Mouse (Mus musculus): Measurements from ENCODE around the gene Thra. TPM values are rescaled to one million over a fixed set of nuclear protein-coding genes. Genes with fewer than 3 reads are reported as not detected.

Gene Thra
- total and polyA plus RNA-seq, 3 experiments, result 1.1 to 3.9 (median 3.8) TPM

DNA sequence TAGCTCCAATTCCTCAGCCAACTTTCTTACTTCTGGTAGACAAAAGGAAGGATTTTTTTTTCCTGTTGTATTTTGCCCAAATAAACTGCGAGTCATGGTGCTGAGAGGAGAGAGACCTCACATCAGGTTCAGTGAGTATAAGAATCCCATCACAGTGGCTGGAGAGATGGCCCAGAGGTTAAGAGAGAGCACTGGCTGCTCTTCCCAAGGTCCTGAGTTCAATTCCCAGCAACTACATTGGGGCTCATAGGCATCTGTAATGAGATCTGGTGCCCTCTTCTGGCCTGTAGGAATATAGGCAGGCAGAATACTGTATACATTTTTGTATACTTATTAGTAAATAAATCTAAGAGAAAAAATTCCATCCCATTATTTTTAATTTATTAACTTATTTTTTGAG, 47.3 kb downstream of the Thra start (continued):
- TF ChIP-seq UBTF (IDR thresholded peaks at IDR 0.05; ENCODE audit: low read depth, low read length) (no peak), JUND (conservative IDR thresholded peaks at IDR 0.05; ENCODE audit: low read depth, low read length) (no peak), IRF4 (IDR thresholded peaks at IDR 0.05; ENCODE audit: low read depth, low read length) (peak; percentile 49; the same call in 1 of the 2 replicates), NRF1 (IDR thresholded peaks at IDR 0.05; ENCODE audit: low read depth, low read length) (no peak), ELF1 (IDR thresholded peaks at IDR 0.05; ENCODE audit: low read depth, low read length) (0 out of 2 replicates have a peak, but pooled peaks have one; percentile 18), MAX (IDR thresholded peaks at IDR 0.05; ENCODE audit: low read length) (no peak), TCF12 (IDR thresholded peaks at IDR 0.05; ENCODE audit: low read depth, low read length) (no peak)

GRCm38 (mm10) chr11:98788139-98788538, 47.7 kb downstream of the Thra start:
- no peak for TF ChIP-seq USF2 (conservative IDR thresholded peaks at IDR 0.05; ENCODE audit: low read depth, low read length)
- no peak for TF ChIP-seq EP300 (IDR thresholded peaks at IDR 0.05; ENCODE audit: low read length)
- no peak for TF ChIP-seq NRF1 (IDR thresholded peaks at IDR 0.05; ENCODE audit: low read depth, low read length)
- TF ChIP-seq TCF12 (IDR thresholded peaks at IDR 0.05; ENCODE audit: low read depth, low read length), result no peak
- TF ChIP-seq MAZ (IDR thresholded peaks at IDR 0.05; ENCODE audit: low read depth, low read length), result no peak
- TF ChIP-seq TBP (conservative IDR thresholded peaks at IDR 0.05; ENCODE audit: low read depth, low read length), result no peak
- no peak for TF ChIP-seq HCFC1 (IDR thresholded peaks at IDR 0.05; ENCODE audit: low read depth, low read length)
- no peak for TF ChIP-seq E2F4 (IDR thresholded peaks at IDR 0.05; ENCODE audit: insufficient replicate concordance, low read depth, low read length)
- no peak for TF ChIP-seq ZNF384 (IDR thresholded peaks at IDR 0.05; ENCODE audit: low read depth, low read length)
- TF ChIP-seq MAX (IDR thresholded peaks at IDR 0.05; ENCODE audit: low read length), result no peak
- no peak for TF ChIP-seq ZKSCAN1 (IDR thresholded peaks at IDR 0.05; ENCODE audit: borderline replicate concordance, low read depth, low read length)
- peaks cover 20% of the 10 kb centered on the region for H3K27me3 ChIP-seq (replicated peaks)
- H3K36me3 ChIP-seq (replicated peaks in 1 of 2; ENCODE audit: control insufficient read depth in 1 of 2, insufficient read depth in 1 of 2, low read length in 1 of 2), result peaks cover 0 to 2% of the 10 kb centered on the region in 2 experiments
- dilution Hi-C loops (cut with MboI; ENCODE audit: extremely low pct_ligation_motif_present, extremely low pct_unique_long_range_greater_than_20kb, low sequenced_read_pairs), result no loop called here
- peak overlapping the region in 2 of 3 experiments; percentile 36 to 66 for H3K4me3 ChIP-seq (replicated peaks in 1 of 3; ENCODE audit: low read depth in 2 of 3, low read length in 2 of 3, poor library complexity in 1 of 3)
- in situ Hi-C loops (cut with MboI; ENCODE audit: low pct_ligation_motif_present, low pct_unique_long_range_greater_than_20kb, low sequenced_read_pairs), result loop anchor here (5.0 to 10.0 kb wide), 2 partner anchors 63 to 91 kb away; partner anchors contain the start of gene Med24
- peaks cover 8 to 58% of the 10 kb centered on the region in 2 experiments for H3K4me1 ChIP-seq (ENCODE audit: control insufficient read depth in 1 of 2, insufficient read depth in 2 of 2)
- H3K79me2 ChIP-seq (replicated peaks; ENCODE audit: control insufficient read depth, extremely low read depth, insufficient read depth, poor library complexity, severe bottlenecking), result 0 out of 2 replicates have a peak, but pooled peaks cover 3% of the 10 kb centered on the region
- H3K9me3 ChIP-seq (replicated peaks; ENCODE audit: low read length), result no peaks in the 10 kb centered on the region
- peak overlapping the region; percentile 68 for H3K4me2 ChIP-seq (ENCODE audit: insufficient read depth, low read depth, poor library complexity, severe bottlenecking)
- peak overlapping the region; percentile 57 for H3K9ac ChIP-seq (ENCODE audit: insufficient read depth, low read depth)
- H3K27ac ChIP-seq (ENCODE audit: insufficient read depth, low read depth), result peak overlapping the region; percentile 58; the same call in 1 of the 2 replicates
- no peak for DNase-seq (ENCODE audit: extremely low read depth)

GRCm38 (mm10) chr11:98788550-98789218, 48.2 kb downstream of the Thra start:
- peak overlapping the region; percentile 94 for H3K4me2 ChIP-seq (ENCODE audit: insufficient read depth, low read depth, poor library complexity, severe bottlenecking)
- H3K4me3 ChIP-seq (replicated peaks in 1 of 3; ENCODE audit: low read depth in 2 of 3, low read length in 2 of 3, poor library complexity in 1 of 3), result peak overlapping the region; percentile 66 to 78 (median 72)
- H3K4me1 ChIP-seq (ENCODE audit: control insufficient read depth in 1 of 2, insufficient read depth in 2 of 2), result peaks cover 2 to 60% of the 10 kb centered on the region in 2 experiments
- H3K27me3 ChIP-seq (replicated peaks), result peaks cover 15% of the 10 kb centered on the region
- dilution Hi-C loops (cut with MboI; ENCODE audit: extremely low pct_ligation_motif_present, extremely low pct_unique_long_range_greater_than_20kb, low sequenced_read_pairs) (no loop called here), in situ Hi-C loops (cut with MboI; ENCODE audit: low pct_ligation_motif_present, low pct_unique_long_range_greater_than_20kb, low sequenced_read_pairs) (loop anchor here (5.0 to 10.0 kb wide), 2 partner anchors 64 to 91 kb away; partner anchors contain the start of gene Med24)
- no peaks in the 10 kb centered on the region for H3K9me3 ChIP-seq (replicated peaks; ENCODE audit: low read length)
- H3K36me3 ChIP-seq (replicated peaks in 1 of 2; ENCODE audit: control insufficient read depth in 1 of 2, insufficient read depth in 1 of 2, low read length in 1 of 2), result peaks cover 0 to 2% of the 10 kb centered on the region in 2 experiments
- DNase-seq (ENCODE audit: extremely low read depth), result peak; percentile 99
- H3K27ac ChIP-seq (ENCODE audit: insufficient read depth, low read depth), result peak overlapping the region; percentile 58
- 0 out of 2 replicates have a peak, but pooled peaks cover 3% of the 10 kb centered on the region for H3K79me2 ChIP-seq (replicated peaks; ENCODE audit: control insufficient read depth, extremely low read depth, insufficient read depth, poor library complexity, severe bottlenecking)
- peak overlapping the region; percentile 81 for H3K9ac ChIP-seq (ENCODE audit: insufficient read depth, low read depth)
- TF ChIP-seq ZC3H11A (IDR thresholded peaks at IDR 0.05; ENCODE audit: low read depth, low read length) (peak; percentile 74), POLR2AphosphoS2 (IDR thresholded peaks at IDR 0.05; ENCODE audit: low read depth, low read length) (peak; percentile 73; the same call in 1 of the 2 replicates), PAX5 (IDR thresholded peaks at IDR 0.05; ENCODE audit: low read length) (no peak), MAFK (IDR thresholded peaks at IDR 0.05; ENCODE audit: insufficient replicate concordance, low read length) (no peak), POLR2A (IDR thresholded peaks at IDR 0.05; ENCODE audit: low read depth, low read length) (peak; percentile 82), KAT2A (IDR thresholded peaks at IDR 0.05; ENCODE audit: insufficient replicate concordance, low read length) (peak; percentile 82; the same call in 1 of the 2 replicates), SMC3 (IDR thresholded peaks at IDR 0.05; ENCODE audit: low read depth, low read length) (peak; percentile 92), RCOR1 (conservative IDR thresholded peaks at IDR 0.05; ENCODE audit: low read depth, low read length) (no peak; the same call in 1 of the 2 replicates), JUND (conservative IDR thresholded peaks at IDR 0.05; ENCODE audit: low read depth, low read length) (peak; percentile 72), BHLHE40 (IDR thresholded peaks at IDR 0.05; ENCODE audit: low read depth, low read length) (peak; percentile 75), GABPA (IDR thresholded peaks at IDR 0.05; ENCODE audit: insufficient replicate concordance, low read depth, low read length) (no peak; the same call in 1 of the 2 replicates), NELFE (IDR thresholded peaks at IDR 0.05; ENCODE audit: low read depth, low read length) (peak; percentile 84), E2F4 (IDR thresholded peaks at IDR 0.05; ENCODE audit: insufficient replicate concordance, low read depth, low read length) (peak; percentile 78; the same call in 1 of the 2 replicates), TCF12 (IDR thresholded peaks at IDR 0.05; ENCODE audit: low read depth, low read length) (peak; percentile 88), HCFC1 (IDR thresholded peaks at IDR 0.05; ENCODE audit: low read depth, low read length) (peak; percentile 88), ELF1 (IDR thresholded peaks at IDR 0.05; ENCODE audit: low read depth, low read length) (peak; percentile 82), MXI1 (IDR thresholded peaks at IDR 0.05; ENCODE audit: low read depth, low read length) (peak; percentile 100)
